8 mouse cellular contexts compared by ENCODE assay signal in the genomic region with DNA sequence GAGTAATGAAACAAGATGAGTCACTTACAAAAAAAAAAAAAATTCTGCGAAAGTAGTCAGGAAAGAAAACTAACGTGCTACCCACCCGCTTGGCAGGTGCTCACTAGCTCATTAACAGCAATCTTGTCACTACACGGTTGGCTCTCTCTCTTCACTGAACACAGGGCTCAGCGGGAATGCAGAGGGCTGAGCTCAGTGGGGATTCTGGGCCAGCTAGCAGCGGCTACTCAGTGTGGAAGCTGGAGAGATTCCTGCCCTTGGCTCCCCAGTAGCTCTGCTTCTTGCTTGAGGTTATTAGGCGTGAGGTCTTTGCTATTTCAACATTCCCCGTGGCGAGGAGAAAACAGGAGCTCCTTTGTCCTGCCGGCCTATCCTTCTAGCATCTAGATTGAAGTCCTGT. TPM values are rescaled to one million over a fixed set of nuclear protein-coding genes. Genes with fewer than 3 reads are reported as not detected.
DNase-seq lines count a peak whose midpoint lies in the region; ATAC-seq lines count a peak whose summit lies in the region.

No protein-coding gene starts in this region.

- intact Hi-C loops in heart, postnatal 10 days (cut with DNase I): no loop called here

- 7% methylated on average over 10 of the region's 10 CpGs for WGBS in midbrain, embryonic 12.5 days
- 8% methylated on average over 10 of the region's 10 CpGs for WGBS in midbrain, embryonic 10.5 days

- no peak for DNase-seq in cerebellum, adult 9-11 months
- no peak for DNase-seq in midbrain, embryonic 10.5 days (ENCODE audit: low spot score)
- DNase-seq in heart, postnatal 10 days: peak; percentile 35 to 38
- peak; percentile 27 for DNase-seq in skeletal muscle tissue, adult 2 months (ENCODE audit: low read depth, low spot score)
- no peak for DNase-seq in T-cell, adult 2 months (ENCODE audit: low spot score)
- DNase-seq in urinary bladder, adult 2 months (ENCODE audit: low spot score): no peak

- no peaks in the 10 kb centered on the region for H3K9me3 ChIP-seq in midbrain, embryonic 12.5 days
- no peaks in the 10 kb centered on the region for H3K9me3 ChIP-seq in midbrain, embryonic 10.5 days (replicated peaks)

- H3K36me3 ChIP-seq in midbrain, embryonic 12.5 days: no peaks in the 10 kb centered on the region
- H3K36me3 ChIP-seq in midbrain, embryonic 10.5 days: no peaks in the 10 kb centered on the region

- H3K4me3 ChIP-seq in midbrain, embryonic 12.5 days: no peak overlapping the region
- H3K4me3 ChIP-seq in midbrain, embryonic 10.5 days: no peak overlapping the region

- H3K27me3 ChIP-seq in midbrain, embryonic 12.5 days: 0 out of 2 replicates have a peak, but pooled peaks cover 6% of the 10 kb centered on the region
- peaks cover 6% of the 10 kb centered on the region; the same call in 1 of the 2 replicates for H3K27me3 ChIP-seq in midbrain, embryonic 10.5 days (ENCODE audit: low read depth, poor library complexity, severe bottlenecking)

- peaks cover 9% of the 10 kb centered on the region; the same call in 1 of the 2 replicates for H3K4me1 ChIP-seq in midbrain, embryonic 12.5 days
- H3K4me1 ChIP-seq in midbrain, embryonic 10.5 days: peaks cover 7% of the 10 kb centered on the region

- H3K4me2 ChIP-seq in midbrain, embryonic 12.5 days (replicated peaks): 0 out of 2 replicates have a peak overlapping the region, but pooled peaks have one; percentile 13

- 0 out of 2 replicates have a peak overlapping the region, but pooled peaks have one; percentile 31 for H3K9ac ChIP-seq in midbrain, embryonic 12.5 days (replicated peaks)

- ATAC-seq in cerebellum, adult (ENCODE audit: insufficient number of reproducible peaks, low FRiP score, low TSS enrichment): 0 out of 2 replicates have a peak, but pooled peaks have one; percentile 26
- no peak for ATAC-seq in midbrain, embryonic 12.5 days (ENCODE audit: low FRiP score, low read depth)

- 0 out of 2 replicates have a peak overlapping the region, but pooled peaks have one; percentile 1 for H3K27ac ChIP-seq in midbrain, embryonic 12.5 days (replicated peaks)
- no peak overlapping the region for H3K27ac ChIP-seq in midbrain, embryonic 10.5 days (replicated peaks)

RNA-seq across cellular contexts. Expression of a gene that starts 17.9 kb away (rescaled TPM):
- 4.7 and 5.0 TPM in 2 replicates for polyA plus RNA-seq in midbrain, embryonic 12.5 days (2016; fragmentation: Nextera tagmentation; extraction: Ambion mirVana)
- polyA plus RNA-seq in midbrain, embryonic 10.5 days (2016; fragmentation: Nextera tagmentation; extraction: Ambion mirVana): 5.7 and 5.9 TPM in 2 replicates
- under 1 TPM; 0.52 to 0.69 TPM for total RNA-seq in heart, postnatal 10 days (2021)
- 19.1 and 21.6 TPM in 2 replicates for polyA plus RNA-seq in urinary bladder, adult 2 months (2012; rRNA removed)

RNA-seq across cellular contexts. Expression of a gene that starts 33.2 kb away (rescaled TPM):
- 26.5 and 27.1 TPM in 2 replicates for polyA plus RNA-seq in midbrain, embryonic 12.5 days (2016; fragmentation: Nextera tagmentation; extraction: Ambion mirVana)
- 17.9 and 21.7 TPM in 2 replicates for polyA plus RNA-seq in midbrain, embryonic 10.5 days (2016; fragmentation: Nextera tagmentation; extraction: Ambion mirVana)
- total RNA-seq in heart, postnatal 10 days (2021): 10 to 100 TPM; 27.5 to 29.2 TPM
- polyA plus RNA-seq in urinary bladder, adult 2 months (2012; rRNA removed): 19.3 and 21.1 TPM in 2 replicates

Comparison
In these comparisons a context has a peak if more than half of its experiments do, and no peak if none do; other contexts are left out.
1. DNase-seq: peak in heart, postnatal 10 days (2 of 2) and skeletal muscle tissue, adult 2 months (single experiment); none in cerebellum, adult 9-11 months (single experiment), midbrain, embryonic 10.5 days (single experiment), T-cell, adult 2 months (single experiment) and urinary bladder, adult 2 months (single experiment).